Mouse (Mus musculus): Measurements from ENCODE around the gene Ttll5. TPM values are rescaled to one million over a fixed set of nuclear protein-coding genes. Genes with fewer than 3 reads are reported as not detected.

Ttll5 gene
- polyA plus RNA-seq, 2 experiments, result 13.9 to 16.3 TPM

- 90% methylated on average over 12 of the region's 12 CpGs for WGBS
- Histone ChIP-seq H3K4me1 (ENCODE audit: control insufficient read depth, insufficient read depth, low read length) (no peaks in the 10 kb centered on the region), H3K9ac (ENCODE audit: low read depth, low read length, severe bottlenecking) (no peak overlapping the region), H3K4me2 (replicated peaks; ENCODE audit: low read depth, low read length, severe bottlenecking) (no peak overlapping the region), H3K4me3 (replicated peaks; ENCODE audit: low read length) (no peak overlapping the region), H3K36me3 (ENCODE audit: control insufficient read depth, insufficient read depth, low read length) (peaks cover 18% of the 10 kb centered on the region), H3K27ac (replicated peaks; ENCODE audit: low read depth, low read length) (no peak overlapping the region), H3K27me3 (ENCODE audit: control insufficient read depth, insufficient read depth, low read length) (no peaks in the 10 kb centered on the region), H3K9me3 (ENCODE audit: control insufficient read depth, low read length) (no peaks in the 10 kb centered on the region)
- DNase-seq (ENCODE audit: low spot score) (no peak), ATAC-seq (ENCODE audit: low FRiP score, low read depth) (no peak)
- no peak for TF ChIP-seq POLR2A (IDR thresholded peaks at IDR 0.05; ENCODE audit: borderline replicate concordance, extremely low read depth, insufficient read depth, insufficient read length)
These were observed 15.0 kb downstream of the Ttll5 start for GRCm38 (mm10) chr12:85839371-85840000.

- TF ChIP-seq POLR2A (IDR thresholded peaks at IDR 0.05; ENCODE audit: borderline replicate concordance, extremely low read depth, insufficient read depth, insufficient read length), result no peak
- Histone ChIP-seq H3K27ac (replicated peaks; ENCODE audit: low read depth, low read length) (no peak overlapping the region), H3K36me3 (ENCODE audit: control insufficient read depth, insufficient read depth, low read length) (peaks cover 16% of the 10 kb centered on the region), H3K9ac (ENCODE audit: low read depth, low read length, severe bottlenecking) (no peak overlapping the region), H3K4me1 (ENCODE audit: control insufficient read depth, insufficient read depth, low read length) (no peaks in the 10 kb centered on the region), H3K4me3 (replicated peaks; ENCODE audit: low read length) (no peak overlapping the region), H3K27me3 (ENCODE audit: control insufficient read depth, insufficient read depth, low read length) (no peaks in the 10 kb centered on the region), H3K9me3 (ENCODE audit: control insufficient read depth, low read length) (no peaks in the 10 kb centered on the region), H3K4me2 (replicated peaks; ENCODE audit: low read depth, low read length, severe bottlenecking) (no peak overlapping the region)
- ATAC-seq (ENCODE audit: low FRiP score, low read depth) (peak; percentile 79; the same call in 1 of the 2 replicates), DNase-seq (ENCODE audit: low spot score) (peak; percentile 71)
- WGBS, result 79% methylated on average over 7 of the region's 7 CpGs
These were observed 23.9 kb downstream of the Ttll5 start for GRCm38 (mm10) chr12:85848164-85848958.

GRCm38 (mm10) chr12:85850661-85851060 is 26.2 kb downstream of the Ttll5 start:
- no peaks in the 10 kb centered on the region for H3K27me3 ChIP-seq (ENCODE audit: control insufficient read depth, insufficient read depth, low read length)
- H3K27ac ChIP-seq (replicated peaks; ENCODE audit: low read depth, low read length), result no peak overlapping the region
- ATAC-seq (ENCODE audit: low FRiP score, low read depth) (no peak), DNase-seq (ENCODE audit: low spot score) (no peak)
- H3K4me2 ChIP-seq (replicated peaks; ENCODE audit: low read depth, low read length, severe bottlenecking), result no peak overlapping the region
- H3K36me3 ChIP-seq (ENCODE audit: control insufficient read depth, insufficient read depth, low read length), result peaks cover 10% of the 10 kb centered on the region
- TF ChIP-seq POLR2A (IDR thresholded peaks at IDR 0.05; ENCODE audit: borderline replicate concordance, extremely low read depth, insufficient read depth, insufficient read length), result no peak
- no peak overlapping the region for H3K9ac ChIP-seq (ENCODE audit: low read depth, low read length, severe bottlenecking)
- no peaks in the 10 kb centered on the region for H3K9me3 ChIP-seq (ENCODE audit: control insufficient read depth, low read length)
- H3K4me1 ChIP-seq (ENCODE audit: control insufficient read depth, insufficient read depth, low read length), result no peaks in the 10 kb centered on the region
- 87% methylated on average over 8 of the region's 8 CpGs for WGBS
- no peak overlapping the region for H3K4me3 ChIP-seq (replicated peaks; ENCODE audit: low read length)

DNA sequence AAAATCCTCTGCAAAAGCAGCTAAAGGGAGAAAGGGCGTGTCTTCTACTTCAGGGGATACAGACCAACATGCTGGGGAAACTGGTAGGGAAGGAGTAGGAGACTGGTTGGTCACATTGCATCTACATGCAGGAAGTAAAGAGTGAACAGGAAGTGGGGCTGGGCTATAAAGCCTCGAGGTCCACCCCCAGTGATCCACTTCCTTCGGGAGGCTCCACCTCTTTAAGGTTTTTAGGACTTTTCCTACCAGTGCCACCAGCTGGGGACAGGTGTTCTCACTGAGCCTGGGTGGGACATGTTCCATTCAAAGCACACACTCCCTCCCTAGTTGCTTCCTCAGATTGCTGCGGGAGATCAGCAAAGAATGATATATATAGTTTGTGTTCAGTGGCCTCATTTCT is 29.4 kb downstream of the Ttll5 start:
- ATAC-seq (ENCODE audit: low FRiP score, low read depth), result no peak
- Histone ChIP-seq H3K9me3 (ENCODE audit: control insufficient read depth, low read length) (no peaks in the 10 kb centered on the region), H3K4me3 (replicated peaks; ENCODE audit: low read length) (no peak overlapping the region), H3K27ac (replicated peaks; ENCODE audit: low read depth, low read length) (no peak overlapping the region), H3K27me3 (ENCODE audit: control insufficient read depth, insufficient read depth, low read length) (no peaks in the 10 kb centered on the region), H3K36me3 (ENCODE audit: control insufficient read depth, insufficient read depth, low read length) (peaks cover 10% of the 10 kb centered on the region), H3K4me1 (ENCODE audit: control insufficient read depth, insufficient read depth, low read length) (peaks cover 6% of the 10 kb centered on the region), H3K4me2 (replicated peaks; ENCODE audit: low read depth, low read length, severe bottlenecking) (no peak overlapping the region), H3K9ac (ENCODE audit: low read depth, low read length, severe bottlenecking) (no peak overlapping the region)
- TF ChIP-seq POLR2A (IDR thresholded peaks at IDR 0.05; ENCODE audit: borderline replicate concordance, extremely low read depth, insufficient read depth, insufficient read length), result no peak
- DNase-seq (ENCODE audit: low spot score), result no peak
- 89% methylated on average over 4 of the region's 4 CpGs for WGBS

DNA sequence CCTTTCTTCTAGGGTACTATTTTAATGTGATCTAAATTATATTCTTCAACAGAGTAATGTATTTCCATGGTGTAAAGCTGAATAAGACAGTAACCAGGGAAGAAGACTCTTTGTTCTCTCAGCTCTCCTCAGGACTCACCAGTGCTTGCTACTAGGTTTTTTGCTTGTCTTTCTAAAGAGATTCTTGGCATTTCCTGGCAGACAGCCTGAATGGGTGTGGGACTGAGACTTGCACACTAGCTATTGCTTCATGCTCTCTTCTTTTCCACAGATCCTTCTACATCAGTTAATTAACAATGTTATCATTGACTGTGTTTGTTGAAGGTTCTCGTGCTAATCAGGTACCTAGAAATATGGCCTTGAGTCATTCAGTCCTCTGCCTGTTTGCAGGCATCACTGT is 29.8 kb downstream of the Ttll5 start:
- Histone ChIP-seq H3K4me3 (replicated peaks; ENCODE audit: low read length) (no peak overlapping the region), H3K4me1 (ENCODE audit: control insufficient read depth, insufficient read depth, low read length) (peaks cover 11% of the 10 kb centered on the region), H3K36me3 (ENCODE audit: control insufficient read depth, insufficient read depth, low read length) (peaks cover 10% of the 10 kb centered on the region), H3K27me3 (ENCODE audit: control insufficient read depth, insufficient read depth, low read length) (no peaks in the 10 kb centered on the region), H3K9me3 (ENCODE audit: control insufficient read depth, low read length) (no peaks in the 10 kb centered on the region), H3K4me2 (replicated peaks; ENCODE audit: low read depth, low read length, severe bottlenecking) (no peak overlapping the region), H3K27ac (replicated peaks; ENCODE audit: low read depth, low read length) (no peak overlapping the region), H3K9ac (ENCODE audit: low read depth, low read length, severe bottlenecking) (no peak overlapping the region)
- DNase-seq (ENCODE audit: low spot score), result no peak
- TF ChIP-seq POLR2A (IDR thresholded peaks at IDR 0.05; ENCODE audit: borderline replicate concordance, extremely low read depth, insufficient read depth, insufficient read length), result no peak
- ATAC-seq (ENCODE audit: low FRiP score, low read depth), result no peak
- 94% methylated on average over 1 of the region's 1 CpGs for WGBS
